Mouse (Mus musculus) E14TG2a.4 (cell line): Measurements from ENCODE around the gene Hist1h2bb.

Source experiments
- CTCF ChIP-seq: conservative IDR thresholded peaks from 2 replicates; pipeline ENCODE4 v1.5.1; 2014; ENCODE audit warnings: low read length
- NANOG ChIP-seq: IDR thresholded peaks from 2 replicates; pipeline ENCODE4 v1.6.1; 2014; ENCODE audit warnings: borderline replicate concordance, low read length, mixed read lengths
- POU5F1 ChIP-seq: IDR thresholded peaks from 2 replicates; pipeline ENCODE4 v1.6.1; 2014; ENCODE audit warnings: low read length, borderline replicate concordance

DNA sequence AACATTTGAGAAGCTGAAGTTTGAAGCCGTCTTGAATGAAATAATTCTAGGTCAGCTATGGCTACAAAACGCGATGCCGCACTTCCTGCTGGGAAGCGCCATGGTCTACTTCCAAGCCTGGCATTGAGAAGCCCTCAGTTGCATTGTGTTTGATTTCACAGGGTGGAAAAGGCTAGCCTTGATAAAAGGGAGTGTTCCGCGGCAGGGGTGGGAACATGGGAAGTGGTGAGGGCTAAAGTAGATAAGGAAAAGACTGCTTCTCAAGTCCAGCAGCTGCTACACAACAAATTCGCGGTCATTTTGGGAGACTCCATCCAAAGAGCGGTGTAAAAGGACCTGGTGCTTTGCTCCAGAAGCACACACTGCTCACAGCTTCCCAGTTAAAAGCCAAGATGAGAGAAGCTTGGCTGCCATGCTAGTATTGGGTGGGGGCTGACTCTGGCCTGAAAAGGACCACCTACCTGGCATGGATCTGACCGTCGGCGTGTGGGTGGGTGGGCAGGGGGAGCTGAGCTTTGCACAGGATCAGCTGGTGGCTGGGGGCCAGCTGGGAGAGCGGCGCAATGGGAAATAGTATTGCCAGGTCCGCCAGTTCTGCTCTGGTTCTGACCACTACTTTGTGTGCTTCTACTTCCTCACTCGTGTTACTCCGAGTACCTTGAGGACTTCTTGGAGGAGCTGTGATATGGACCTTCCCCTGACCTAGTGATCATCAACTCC, 17.9 kb upstream of the Hist1h2bb start:
- TF ChIP-seq CTCF: no peak
- no peak for TF ChIP-seq NANOG
- no peak for TF ChIP-seq POU5F1
